Comparison of ENCODE assay signal across 14 mouse cellular contexts in the genomic region with DNA sequence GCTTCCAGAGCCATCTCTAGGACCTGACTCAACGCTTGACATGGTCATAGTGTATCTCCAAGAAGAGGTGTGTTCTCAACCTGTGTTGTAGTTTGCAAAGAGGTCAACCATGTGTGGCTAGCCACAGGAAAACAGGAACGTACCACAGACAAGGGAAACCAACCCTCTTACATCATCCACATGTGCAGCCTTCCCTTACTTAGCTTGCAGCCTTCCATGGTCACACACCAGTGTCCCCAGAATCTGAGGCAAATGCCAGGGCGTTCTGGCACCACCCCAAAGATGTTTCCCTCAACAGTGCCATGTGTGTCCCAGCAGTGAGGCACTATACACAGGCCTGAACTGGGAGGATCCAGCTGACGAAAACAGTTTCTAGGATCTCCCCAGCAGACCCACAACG. TPM values are rescaled to one million over a fixed set of nuclear protein-coding genes. Genes with fewer than 3 reads are reported as not detected.
A peak's percentile ranks its signal among the peaks of the same experiment; 100 is the strongest.
DNase-seq lines count a peak whose midpoint lies in the region; ATAC-seq and TF ChIP-seq lines count a peak whose summit lies in the region.
"Had no signal": no experiment of that assay in that cellular context is flagged by ENCODE, and none has a peak within 500 bp of the region (broad histone marks: within the 10 kb centered on the region; RNA-seq: fewer than 3 reads in every experiment).

No protein-coding gene starts in this region.

- ATAC-seq in heart, embryonic 12.5 days (ENCODE audit: insufficient number of reproducible peaks, low FRiP score): no peak
- ATAC-seq in liver, embryonic 12.5 days: no peak
- ATAC-seq: Patski had no signal

- H3K36me3 ChIP-seq in heart, adult 2 months (ENCODE audit: control insufficient read depth, insufficient read depth, low read length): no peaks in the 10 kb centered on the region
- H3K36me3 ChIP-seq in heart, embryonic 12.5 days: no peaks in the 10 kb centered on the region
- H3K36me3 ChIP-seq in liver, embryonic 12.5 days: peaks cover 74% of the 10 kb centered on the region

- H3K4me3 ChIP-seq in heart, adult 2 months: no peak overlapping the region
- no peak overlapping the region for H3K4me3 ChIP-seq in heart, embryonic 12.5 days
- no peak overlapping the region for H3K4me3 ChIP-seq in liver, embryonic 12.5 days
- H3K4me3 ChIP-seq: limb, embryonic 15.5 days; midbrain, embryonic 12.5 days had no signal

- no peak overlapping the region for H3K4me2 ChIP-seq in heart, embryonic 12.5 days
- peak overlapping the region; percentile 84 for H3K4me2 ChIP-seq in liver, embryonic 12.5 days
- H3K4me2 ChIP-seq: limb, embryonic 15.5 days; midbrain, embryonic 12.5 days had no signal

- intact Hi-C loops in heart, adult 2 months (cut with DNase I): loop anchor here (2.0 kb wide), 1 partner anchor 49 kb away; no protein-coding TSS in a partner anchor

- no peaks in the 10 kb centered on the region for H3K27me3 ChIP-seq in heart, adult 2 months (ENCODE audit: control insufficient read depth, insufficient read depth, low read length)
- no peaks in the 10 kb centered on the region for H3K27me3 ChIP-seq in heart, embryonic 12.5 days (replicated peaks)
- no peaks in the 10 kb centered on the region for H3K27me3 ChIP-seq in liver, embryonic 12.5 days (replicated peaks)
- H3K27me3 ChIP-seq: CH12.LX; limb, embryonic 15.5 days; midbrain, embryonic 12.5 days; Patski had no signal

- no peaks in the 10 kb centered on the region for H3K9me3 ChIP-seq in heart, embryonic 12.5 days (replicated peaks)
- no peaks in the 10 kb centered on the region for H3K9me3 ChIP-seq in liver, embryonic 12.5 days (replicated peaks)
- H3K9me3 ChIP-seq: limb, embryonic 15.5 days; midbrain, embryonic 12.5 days had no signal

- TF ChIP-seq POLR2A in heart, adult 2 months (IDR thresholded peaks at IDR 0.05; ENCODE audit: insufficient read depth, low read depth, low read length): no peak

- H3K27ac ChIP-seq in heart, adult 2 months: 0 out of 2 replicates have a peak overlapping the region, but pooled peaks have one; percentile 9
- no peak overlapping the region for H3K27ac ChIP-seq in heart, embryonic 12.5 days (ENCODE audit: poor library complexity, severe bottlenecking)
- peak overlapping the region; percentile 98 for H3K27ac ChIP-seq in liver, embryonic 12.5 days
- H3K27ac ChIP-seq: kidney, postnatal 0 days; limb, embryonic 15.5 days; midbrain, embryonic 12.5 days had no signal

- 77% methylated on average over 5 of the region's 5 CpGs for WGBS in heart, adult 2 months
- 78% methylated on average over 5 of the region's 5 CpGs for WGBS in heart, embryonic 12.5 days
- 50% methylated on average over 5 of the region's 5 CpGs for WGBS in liver, embryonic 12.5 days (ENCODE audit: insufficient replicate concordance)

- no peak for TF ChIP-seq CTCF in heart, adult 2 months (IDR thresholded peaks at IDR 0.05)

- no peak for DNase-seq in heart, adult 2 months
- DNase-seq in lung, postnatal 36 days: peak; percentile 51
- no peak for DNase-seq in lung, adult 18-20 months
- DNase-seq in kidney, postnatal 4 days: no peak
- no peak for DNase-seq in thymus, postnatal 14 days
- DNase-seq: embryo, embryonic 11 days; thymus, postnatal 4 days had no signal

- no peak overlapping the region for H3K9ac ChIP-seq in heart, adult 2 months (ENCODE audit: low read depth, low read length)
- H3K9ac ChIP-seq in heart, embryonic 12.5 days: no peak overlapping the region
- peak overlapping the region; percentile 76 for H3K9ac ChIP-seq in liver, embryonic 12.5 days
- H3K9ac ChIP-seq: limb, embryonic 15.5 days; midbrain, embryonic 12.5 days had no signal

- peaks cover 2% of the 10 kb centered on the region for H3K79me2 ChIP-seq in heart, adult 2 months (replicated peaks; ENCODE audit: control insufficient read depth, insufficient read depth, low read length)

- no peak for TF ChIP-seq EP300 in heart, adult 2 months (IDR thresholded peaks at IDR 0.05; ENCODE audit: insufficient read depth, low read depth, low read length)

- peaks cover 12% of the 10 kb centered on the region for H3K4me1 ChIP-seq in heart, adult 2 months (ENCODE audit: control insufficient read depth, insufficient read depth, low read length)
- H3K4me1 ChIP-seq in heart, embryonic 12.5 days (replicated peaks): peaks cover 29% of the 10 kb centered on the region
- H3K4me1 ChIP-seq in liver, embryonic 12.5 days: peaks cover 98% of the 10 kb centered on the region

RNA-seq across cellular contexts. Expression of gene Lpcat1, which starts 9.3 kb away (rescaled TPM):
- total RNA-seq in heart, adult 2 months (2021): 10 to 100 TPM in 1 of 2 experiments, 1 to 10 TPM in 1; 7.5 to 13.1 TPM
- 11.1 and 17.1 TPM in 2 replicates for polyA plus RNA-seq in heart, adult 2 months (2012; rRNA removed)
- polyA plus RNA-seq in heart, embryonic 12.5 days (2016; fragmentation: Nextera tagmentation; extraction: Ambion mirVana): 24.1 and 25.1 TPM in 2 replicates
- 108 and 113 TPM in 2 replicates for polyA plus RNA-seq in liver, embryonic 12.5 days (2016; fragmentation: Nextera tagmentation; extraction: Ambion mirVana)
